Mouse (Mus musculus) ES-Bruce4 (cell line): ENCODE results near the gene Fbxl2.

ENCODE experiments used
- CTCF ChIP-seq: IDR thresholded peaks from one replicate; pipeline ENCODE4 v1.8.1; 2011; ENCODE audit warnings: low read depth, low read length
- EP300 ChIP-seq: IDR thresholded peaks from 2 replicates; pipeline ENCODE4 v1.6.1; 2011; ENCODE audit warnings: low read depth, low read length; ENCODE audit not compliant: insufficient read depth
- POLR2A ChIP-seq: IDR thresholded peaks from one replicate; pipeline ENCODE4 v1.8.1; 2011; ENCODE audit warnings: low read length; ENCODE audit not compliant: insufficient read depth

GRCm38 (mm10) chr9:113984946-113985620 lies 60.9 kb downstream of the Fbxl2 start:
- no peak for TF ChIP-seq CTCF
- TF ChIP-seq EP300 = no peak
- TF ChIP-seq POLR2A = no peak
